In the genomic region with DNA sequence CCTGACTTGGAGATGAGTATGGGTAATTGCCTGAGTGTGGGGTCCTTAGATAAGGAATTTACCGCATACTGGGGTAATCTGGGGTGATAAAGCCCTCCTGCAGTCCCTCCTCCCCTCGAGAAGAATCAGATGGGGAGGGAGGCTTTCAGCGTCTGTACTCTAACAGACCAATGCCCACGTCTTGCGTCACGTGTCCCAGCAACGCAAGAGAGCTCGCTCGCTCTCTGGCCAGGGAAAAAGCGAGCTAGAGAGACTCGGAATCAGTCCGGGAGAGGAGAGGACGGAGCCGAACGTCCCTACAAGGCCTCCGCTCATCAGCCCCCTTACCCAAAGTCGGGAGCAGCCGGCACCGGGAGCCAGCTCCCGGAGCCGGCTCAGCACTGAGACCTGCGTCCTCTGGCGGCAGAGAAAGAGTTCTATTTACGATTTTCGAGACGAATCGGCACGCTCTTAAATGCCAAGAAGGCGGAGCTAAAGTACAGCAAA, we compare ENCODE assay signal across 1 mouse cellular context.
TF ChIP-seq lines count a peak whose summit lies in the region.

No protein-coding gene starts in this region.

TF ChIP-seq in CH12.LX, 34 proteins besides CTCF, POLR2A, EP300 and RAD21 (continued from another document):
- TF ChIP-seq POLR2AphosphoS2 (IDR thresholded peaks at IDR 0.05; ENCODE audit: low read depth, low read length) (no peak), MAZ (IDR thresholded peaks at IDR 0.05; ENCODE audit: low read depth, low read length) (no peak), SIN3A (IDR thresholded peaks at IDR 0.05; ENCODE audit: low read length) (no peak), USF2 (conservative IDR thresholded peaks at IDR 0.05; ENCODE audit: low read depth, low read length) (peak; percentile 62), NELFE (IDR thresholded peaks at IDR 0.05; ENCODE audit: low read depth, low read length) (no peak), SMC3 (IDR thresholded peaks at IDR 0.05; ENCODE audit: low read depth, low read length) (no peak), MEF2A (IDR thresholded peaks at IDR 0.05; ENCODE audit: borderline replicate concordance, low read depth, low read length) (no peak), ZKSCAN1 (IDR thresholded peaks at IDR 0.05; ENCODE audit: borderline replicate concordance, low read depth, low read length) (no peak), JUND (conservative IDR thresholded peaks at IDR 0.05; ENCODE audit: low read depth, low read length) (no peak), UBTF (IDR thresholded peaks at IDR 0.05; ENCODE audit: low read depth, low read length) (no peak), MAFK (IDR thresholded peaks at IDR 0.05; ENCODE audit: insufficient replicate concordance, low read length) (no peak), GABPA (IDR thresholded peaks at IDR 0.05; ENCODE audit: insufficient replicate concordance, low read depth, low read length) (no peak), CHD2 (IDR thresholded peaks at IDR 0.05; ENCODE audit: low read length) (no peak), TCF12 (IDR thresholded peaks at IDR 0.05; ENCODE audit: low read depth, low read length) (no peak), ELF1 (IDR thresholded peaks at IDR 0.05; ENCODE audit: low read depth, low read length) (no peak), USF1 (IDR thresholded peaks at IDR 0.05; ENCODE audit: low read depth, low read length) (peak; percentile 77), IRF4 (IDR thresholded peaks at IDR 0.05; ENCODE audit: low read depth, low read length) (no peak), TBP (conservative IDR thresholded peaks at IDR 0.05; ENCODE audit: low read depth, low read length) (no peak), ETS1 (conservative IDR thresholded peaks at IDR 0.05; ENCODE audit: low read depth, low read length) (no peak), HCFC1 (IDR thresholded peaks at IDR 0.05; ENCODE audit: low read depth, low read length) (no peak), KAT2A (IDR thresholded peaks at IDR 0.05; ENCODE audit: insufficient replicate concordance, low read length) (no peak)
